Mouse (Mus musculus) liver, embryonic 16.5 days (tissue): Measurements from ENCODE around the gene Dtymk. TPM values are rescaled to one million over a fixed set of nuclear protein-coding genes. Genes with fewer than 3 reads are reported as not detected.
A peak's percentile ranks its signal among the peaks of the same experiment; 100 is the strongest.

Experiments used
- ATAC-seq: fragments of 200-750 bp; cut with Nextera tagmentation; 2 replicates; pipeline ENCODE4 v1.8.0; 2017; ENCODE audit warnings: low read depth, mild to moderate bottlenecking, moderate number of reproducible peaks, moderate library complexity
- H3K27ac ChIP-seq: fragments of 300-500 bp; sonication (generic); 2 replicates; pipeline ENCODE4 v1.5.1; 2014; ENCODE audit warnings: mild to moderate bottlenecking, low read length
- H3K27me3 ChIP-seq: fragments of 300-500 bp; sonication (generic); 2 replicates; pipeline ENCODE4 v1.6.1; 2014; ENCODE audit warnings: low read depth, low read length, mixed read lengths; ENCODE audit not compliant: control insufficient read depth, insufficient read depth
- H3K36me3 ChIP-seq: fragments of 300-500 bp; sonication (generic); 2 replicates; pipeline ENCODE4 v1.6.1; 2014; ENCODE audit warnings: mild to moderate bottlenecking; ENCODE audit not compliant: control insufficient read depth, insufficient read depth
- H3K4me1 ChIP-seq: fragments of 300-500 bp; sonication (generic); 2 replicates; pipeline ENCODE4 v1.6.1; 2014; ENCODE audit warnings: low read depth, low read length, mixed read lengths; ENCODE audit not compliant: control insufficient read depth
- H3K4me2 ChIP-seq: fragments of 300-500 bp; sonication (generic); 2 replicates; pipeline ENCODE4 v1.6.1; 2014; ENCODE audit warnings: low read depth, low read length, mixed read lengths
- H3K4me3 ChIP-seq: fragments of 300-500 bp; sonication (generic); 2 replicates; pipeline ENCODE4 v1.5.1; 2014; ENCODE audit warnings: low read depth, mild to moderate bottlenecking, low read length
- H3K9ac ChIP-seq: fragments of 300-500 bp; sonication (generic); 2 replicates; pipeline ENCODE4 v1.6.1; 2014; ENCODE audit warnings: low read depth, low read length
- H3K9me3 ChIP-seq: fragments of 300-500 bp; sonication (generic); replicated peaks from 2 replicates; pipeline ENCODE4 v1.6.1; 2016; ENCODE audit warnings: low read length; ENCODE audit not compliant: control insufficient read depth
- WGBS: fragments of 180-500 bp; shearing (Covaris S2); extraction: QIAGEN DNeasy Blood & Tissue Kit; methylation state at CpG from one replicate; pipeline ENCODE4 v1.1.7; 2014; ENCODE audit not compliant: insufficient replicate concordance; 5-methylcytosine and 5-hydroxymethylcytosine counted together
- polyA plus RNA-seq: library from polyadenylated mRNA; unstranded; fragments of >200 nt; fragmentation: Nextera tagmentation; extraction: Ambion mirVana; gene quantifications from 2 replicates; pipeline ENCODE4 v1.2.1, GENCODE M21; 2015

Gene Dtymk
- polyA plus RNA-seq, 1 experiment from 2014 or later, result 95.9 TPM

- peak overlapping the region; percentile 98 for H3K4me2 ChIP-seq
- no peaks in the 10 kb centered on the region for H3K27me3 ChIP-seq
- H3K4me3 ChIP-seq, result peak overlapping the region; percentile 73; the same call in 1 of the 2 replicates
- no peak for ATAC-seq
- H3K9ac ChIP-seq, result no peak overlapping the region
- H3K9me3 ChIP-seq, result no peaks in the 10 kb centered on the region
- WGBS, result 88% methylated on average over 9 of the region's 9 CpGs
- peaks cover 22% of the 10 kb centered on the region for H3K4me1 ChIP-seq
- H3K36me3 ChIP-seq, result 0 out of 2 replicates have a peak, but pooled peaks cover 2% of the 10 kb centered on the region
- H3K27ac ChIP-seq, result no peak overlapping the region
Observed at GRCm38 (mm10) chr1:93826540-93826835, 24.8 kb upstream of the Dtymk start.

DNA sequence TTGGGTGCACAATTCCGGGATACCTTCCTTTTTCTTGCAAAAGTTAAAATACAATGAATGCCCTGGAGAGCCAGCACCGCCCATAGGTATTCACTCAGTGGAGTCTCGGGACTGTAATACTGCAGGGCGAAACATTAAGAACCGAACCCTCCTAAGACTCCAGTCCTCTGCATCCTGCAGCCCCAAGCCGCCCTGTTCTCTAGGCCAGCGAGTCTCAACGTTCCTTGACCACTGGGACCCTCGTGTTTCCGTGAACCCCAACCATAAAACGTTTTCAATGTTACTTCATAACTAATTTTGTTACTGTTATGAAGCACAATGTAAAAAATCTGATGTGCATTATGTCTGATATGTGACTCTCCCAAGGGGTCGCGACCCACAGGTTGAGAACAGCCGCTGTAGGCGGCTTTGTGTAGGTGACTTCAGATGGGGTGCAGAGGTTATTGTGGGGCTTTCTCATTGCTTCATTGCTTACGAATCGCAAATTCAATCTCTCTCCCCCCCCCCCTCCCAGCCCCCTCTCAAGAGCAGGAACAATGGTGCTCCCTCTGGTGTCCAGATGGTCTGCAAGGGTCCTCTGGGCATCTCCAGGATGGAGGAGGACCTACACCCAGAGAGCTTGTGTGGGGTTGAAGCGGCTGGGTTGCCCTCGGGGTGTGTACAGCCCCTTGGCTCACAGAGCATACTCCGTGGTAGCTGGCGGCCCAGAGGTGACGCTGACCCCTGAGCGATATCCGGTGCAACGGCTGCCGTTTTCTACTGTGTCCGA is 24.2 kb upstream of the Dtymk start:
- H3K36me3 ChIP-seq, result peaks cover 7% of the 10 kb centered on the region
- H3K9ac ChIP-seq, result peak overlapping the region; percentile 78
- no peak for ATAC-seq
- H3K4me3 ChIP-seq, result peak overlapping the region; percentile 73
- H3K4me2 ChIP-seq, result peak overlapping the region; percentile 98
- H3K27me3 ChIP-seq, result no peaks in the 10 kb centered on the region
- H3K27ac ChIP-seq, result peak overlapping the region; percentile 100
- H3K9me3 ChIP-seq, result no peaks in the 10 kb centered on the region
- peaks cover 22% of the 10 kb centered on the region for H3K4me1 ChIP-seq
- 40% methylated on average over 27 of the region's 27 CpGs for WGBS

DNA sequence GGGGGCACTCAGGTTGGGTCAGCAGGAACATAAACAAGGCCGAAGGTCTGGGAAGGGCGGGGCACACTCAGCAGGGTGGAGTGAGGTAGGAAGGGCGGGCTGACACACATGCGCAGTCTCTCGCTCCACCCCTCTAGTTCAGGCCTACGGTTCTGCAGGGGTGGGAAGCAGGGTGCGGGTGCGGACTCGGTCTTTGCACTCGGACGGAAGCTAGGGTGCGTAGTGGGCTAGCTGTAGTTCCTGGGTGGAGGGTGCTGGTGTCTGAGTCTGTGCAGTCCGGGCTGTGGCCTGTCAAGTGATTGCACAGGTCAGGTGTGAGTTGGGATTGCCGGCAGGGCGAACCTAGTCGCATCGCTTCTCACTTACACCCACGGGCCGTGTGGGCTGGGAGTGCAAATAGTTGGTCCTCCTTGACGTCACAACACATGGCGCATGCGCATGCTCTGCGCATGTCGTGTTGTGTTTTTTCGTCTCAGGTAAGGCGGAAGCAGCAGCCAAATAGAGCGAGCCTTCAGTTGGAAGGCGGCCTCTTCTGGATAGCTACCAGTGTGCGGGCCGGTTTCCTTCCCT is 23.5 kb upstream of the Dtymk start:
- H3K36me3 ChIP-seq, result peaks cover 9% of the 10 kb centered on the region
- WGBS, result 2% methylated on average over 30 of the region's 30 CpGs
- H3K4me1 ChIP-seq, result peaks cover 22% of the 10 kb centered on the region
- H3K27ac ChIP-seq, result peak overlapping the region; percentile 100
- ATAC-seq, result peak; percentile 99
- H3K9ac ChIP-seq, result peak overlapping the region; percentile 78
- H3K4me2 ChIP-seq, result peak overlapping the region; percentile 98
- H3K27me3 ChIP-seq, result no peaks in the 10 kb centered on the region
- no peaks in the 10 kb centered on the region for H3K9me3 ChIP-seq
- H3K4me3 ChIP-seq, result peak overlapping the region; percentile 73

- peak within 1 kb of the TSS; percentile 78 for H3K9ac ChIP-seq
- H3K27me3 ChIP-seq, result no peaks in the 10 kb centered on the region
- H3K4me3 ChIP-seq, result peak within 1 kb of the TSS; percentile 73
- peak within 1 kb of the TSS; percentile 98 for H3K4me2 ChIP-seq
- WGBS, result 11% methylated on average over 10 of the region's 10 CpGs
- H3K4me1 ChIP-seq, result peaks cover 22% of the 10 kb centered on the region
- H3K36me3 ChIP-seq, result peaks cover 10% of the 10 kb centered on the region
- H3K9me3 ChIP-seq, result no peaks in the 10 kb centered on the region
- H3K27ac ChIP-seq, result peak within 1 kb of the TSS; percentile 100
- peak; percentile 6 for ATAC-seq
Observed at GRCm38 (mm10) chr1:93824609-93825008, 22.9 kb upstream of the Dtymk start, which contains the start of gene D2hgdh. Gene D2hgdh (plus strand): TSS chr1:93824909.

DNA sequence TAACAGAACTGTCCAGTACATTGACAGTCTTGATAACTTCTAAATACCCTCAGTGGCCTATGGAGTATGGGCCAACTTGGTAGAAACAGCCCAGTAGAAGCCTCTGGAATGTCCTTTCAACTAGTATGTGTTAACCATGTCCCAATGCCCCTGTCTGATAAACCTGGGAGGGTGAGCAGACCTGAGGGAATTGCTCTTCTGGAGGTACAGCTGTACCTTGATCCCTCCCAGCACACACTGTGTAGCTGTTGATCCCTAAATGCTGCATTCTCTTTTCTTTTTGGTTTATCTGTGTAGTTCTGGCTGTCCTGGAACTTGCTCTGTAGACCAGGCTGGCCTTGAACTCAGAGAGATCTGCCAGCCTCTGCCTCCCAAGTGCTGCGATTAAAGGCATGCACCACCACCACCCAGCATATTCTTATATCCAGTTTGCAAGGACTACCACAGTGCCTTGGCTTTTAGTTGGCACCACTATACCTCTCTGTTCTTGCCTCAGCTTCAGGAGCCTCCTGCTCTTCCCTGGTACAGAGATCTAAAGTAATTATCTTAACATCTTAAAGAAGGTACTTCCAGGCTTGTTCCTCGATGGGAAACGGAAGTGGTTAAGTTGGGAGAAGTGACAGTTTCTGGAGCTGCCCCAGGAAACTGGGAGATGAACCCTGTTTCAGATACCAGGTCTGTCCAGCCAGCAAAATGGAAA is 22.2 kb upstream of the Dtymk start:
- Histone ChIP-seq H3K4me2 (peak overlapping the region; percentile 98), H3K4me1 (peaks cover 22% of the 10 kb centered on the region), H3K27me3 (no peaks in the 10 kb centered on the region), H3K36me3 (peaks cover 16% of the 10 kb centered on the region), H3K27ac (peak overlapping the region; percentile 100), H3K9ac (peak overlapping the region; percentile 78; the same call in 1 of the 2 replicates), H3K4me3 (no peak overlapping the region), H3K9me3 (no peaks in the 10 kb centered on the region)
- ATAC-seq, result no peak
- 59% methylated on average over 3 of the region's 3 CpGs for WGBS

DNA sequence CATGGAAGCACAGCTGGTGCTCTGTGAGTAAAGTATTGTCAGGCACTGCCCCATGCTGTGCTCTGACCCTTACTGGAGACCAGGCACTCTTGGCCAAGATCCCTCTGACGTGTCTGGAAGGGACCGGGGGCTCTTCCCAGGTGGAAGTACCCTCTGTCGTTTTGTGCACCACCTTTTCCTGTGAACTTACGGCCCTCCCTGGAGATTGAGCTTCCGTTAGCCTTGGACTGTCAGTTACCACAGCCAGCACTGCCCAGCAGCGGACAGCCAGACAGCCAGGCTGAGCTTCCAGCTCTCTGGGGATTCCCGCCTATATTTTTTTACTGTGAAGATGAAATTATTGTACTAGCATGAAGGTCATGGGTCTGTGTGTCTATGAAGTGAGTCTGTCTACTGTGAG is 17.0 kb upstream of the Dtymk start:
- peaks cover 59% of the 10 kb centered on the region for H3K36me3 ChIP-seq
- H3K27me3 ChIP-seq, result no peaks in the 10 kb centered on the region
- H3K4me1 ChIP-seq, result peaks cover under 1% of the 10 kb centered on the region
- no peak overlapping the region for H3K4me2 ChIP-seq
- no peak overlapping the region; the same call in 1 of the 2 replicates for H3K27ac ChIP-seq
- no peak overlapping the region for H3K9ac ChIP-seq
- WGBS, result 68% methylated on average over 7 of the region's 7 CpGs
- ATAC-seq, result no peak
- H3K4me3 ChIP-seq, result no peak overlapping the region
- H3K9me3 ChIP-seq, result no peaks in the 10 kb centered on the region

DNA sequence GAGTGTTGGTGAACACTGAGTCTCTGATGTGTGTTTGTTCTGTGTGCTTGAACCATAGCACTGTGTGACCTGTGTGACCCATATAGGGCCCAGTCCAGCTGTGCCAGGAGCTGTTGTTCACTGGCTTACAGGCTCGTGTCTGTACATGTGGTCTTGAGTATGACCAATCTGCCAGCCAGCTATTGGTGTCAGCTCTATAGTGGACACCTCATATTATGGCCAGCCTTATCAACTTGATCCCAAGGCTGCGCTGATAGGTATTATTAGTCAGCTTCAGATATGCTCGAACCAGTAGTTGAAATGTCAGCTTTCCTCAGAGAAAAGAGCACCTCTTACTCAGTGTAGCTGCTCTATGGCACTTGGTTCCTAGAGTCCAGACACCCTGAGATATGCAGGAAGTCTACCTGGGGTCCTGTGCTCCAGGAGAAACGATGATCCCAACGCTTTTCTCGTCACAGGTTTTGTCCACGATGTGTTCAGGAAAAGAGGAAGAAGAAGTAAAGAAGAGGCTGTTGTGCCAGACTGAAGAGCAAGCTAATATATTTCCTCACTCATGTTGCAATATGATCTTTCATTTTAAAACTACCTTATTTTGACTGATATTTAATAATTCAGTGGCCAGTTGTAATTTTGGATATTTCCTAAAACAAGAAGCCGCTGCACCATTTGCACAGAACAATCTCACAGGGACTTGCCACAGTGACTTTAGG is 16.2 kb upstream of the Dtymk start:
- Histone ChIP-seq H3K36me3 (peaks cover 65% of the 10 kb centered on the region), H3K4me1 (no peaks in the 10 kb centered on the region), H3K4me3 (no peak overlapping the region), H3K27ac (no peak overlapping the region; the same call in 1 of the 2 replicates), H3K4me2 (no peak overlapping the region), H3K9me3 (no peaks in the 10 kb centered on the region), H3K9ac (no peak overlapping the region), H3K27me3 (no peaks in the 10 kb centered on the region)
- ATAC-seq, result no peak
- whole genome bisulfite sequencing, result 71% methylated on average over 8 of the region's 8 CpGs

- 70% methylated on average over 8 of the region's 8 CpGs for WGBS
- Histone ChIP-seq H3K4me1 (no peaks in the 10 kb centered on the region), H3K9ac (no peak overlapping the region), H3K4me3 (no peak overlapping the region), H3K9me3 (no peaks in the 10 kb centered on the region), H3K27me3 (no peaks in the 10 kb centered on the region), H3K36me3 (peaks cover 68% of the 10 kb centered on the region), H3K4me2 (no peak overlapping the region), H3K27ac (no peak overlapping the region)
- no peak for ATAC-seq
Observed at GRCm38 (mm10) chr1:93811495-93812039, 9.8 kb upstream of the Dtymk start.
